Mouse (Mus musculus) lung, adult 2 months (tissue): ENCODE data around the gene Crabp2.

Experiments
- CTCF ChIP-seq: fragments of 200-500 bp; IDR thresholded peaks from 2 replicates; pipeline ENCODE4 v1.5.1; 2011; ENCODE audit warnings: mild to moderate bottlenecking, low read length, control low read depth; ENCODE audit not compliant: insufficient read depth
- POLR2A ChIP-seq: fragments of 200-500 bp; IDR thresholded peaks from 2 replicates; pipeline ENCODE4 v1.6.1; 2011; ENCODE audit warnings: low read depth, mild to moderate bottlenecking, control low read depth, low read length, borderline replicate concordance; ENCODE audit errors: extremely low read depth

DNA sequence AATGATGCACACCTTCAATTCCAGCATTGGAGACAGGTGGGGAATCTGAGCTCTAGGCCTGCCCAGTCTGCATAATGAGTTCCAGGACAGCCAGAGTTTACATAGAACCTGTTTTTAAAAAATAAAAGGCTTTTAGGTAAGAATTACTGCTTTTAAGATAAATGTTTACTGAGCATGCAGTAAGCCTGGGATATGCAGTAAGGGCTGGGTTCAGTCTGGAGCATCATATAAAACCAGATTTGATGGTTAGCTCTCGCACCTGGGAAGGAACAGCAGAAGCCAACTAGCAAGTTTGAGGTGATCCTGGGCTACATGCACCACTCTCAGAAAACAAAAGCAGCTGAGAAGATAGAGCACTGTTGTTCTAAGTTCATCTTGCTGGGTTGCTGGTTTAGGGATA, 29.9 kb upstream of the Crabp2 start:
- TF ChIP-seq CTCF (no peak), POLR2A (no peak)
